Mouse (Mus musculus) hindbrain, embryonic 11.5 days (tissue): ENCODE results near the gene Wdr11. TPM values are rescaled to one million over a fixed set of nuclear protein-coding genes. Genes with fewer than 3 reads are reported as not detected.

ENCODE experiments used
- ATAC-seq: fragments of 200-750 bp; cut with Nextera tagmentation; 2 replicates; pipeline ENCODE4 v1.8.0; 2017; ENCODE audit warnings: mild to moderate bottlenecking, moderate TSS enrichment, moderate library complexity; ENCODE audit not compliant: low FRiP score
- DNase-seq: peaks from one replicate; pipeline ENCODE4 v3.0.0-alpha.2; 2015; ENCODE audit warnings: low spot score
- H3K27ac ChIP-seq: fragments of 300-500 bp; sonication (generic); 2 replicates; pipeline ENCODE4 v1.5.1; 2014; ENCODE audit warnings: mild to moderate bottlenecking, low read depth, low read length
- H3K27me3 ChIP-seq: fragments of 300-500 bp; sonication (generic); 2 replicates; pipeline ENCODE4 v1.6.1; 2014; ENCODE audit warnings: mild to moderate bottlenecking, low read length, moderate library complexity, mixed read lengths; ENCODE audit not compliant: control insufficient read depth, insufficient read depth
- H3K36me3 ChIP-seq: fragments of 300-500 bp; sonication (generic); 2 replicates; pipeline ENCODE4 v1.6.1; 2014; ENCODE audit warnings: mild to moderate bottlenecking, low read length, moderate library complexity, mixed read lengths; ENCODE audit not compliant: control insufficient read depth, insufficient read depth
- H3K4me1 ChIP-seq: fragments of 300-500 bp; sonication (generic); replicated peaks from 2 replicates; pipeline ENCODE4 v1.6.1; 2014; ENCODE audit warnings: low read length, mixed read lengths; ENCODE audit not compliant: control insufficient read depth, insufficient read depth
- H3K4me2 ChIP-seq: fragments of 300-500 bp; sonication (generic); replicated peaks from 2 replicates; pipeline ENCODE4 v1.6.1; 2014; ENCODE audit warnings: mild to moderate bottlenecking, low read depth, low read length
- H3K4me3 ChIP-seq: fragments of 300-500 bp; sonication (generic); 2 replicates; pipeline ENCODE4 v1.5.1; 2014; ENCODE audit warnings: low read depth, low read length
- H3K9ac ChIP-seq: fragments of 300-500 bp; sonication (generic); 2 replicates; pipeline ENCODE4 v1.6.1; 2014; ENCODE audit warnings: low read depth, low read length
- H3K9me3 ChIP-seq: fragments of 300-500 bp; sonication (generic); 2 replicates; pipeline ENCODE4 v1.6.1; 2016; ENCODE audit warnings: low read length; ENCODE audit not compliant: control insufficient read depth
- WGBS: fragments of 180-500 bp; shearing (Covaris S2); extraction: QIAGEN DNeasy Blood & Tissue Kit; methylation state at CpG from one replicate; pipeline ENCODE4 v1.1.7; 2014; 5-methylcytosine and 5-hydroxymethylcytosine counted together
- polyA plus RNA-seq: library from polyadenylated mRNA; unstranded; fragments of >200 nt; fragmentation: Nextera tagmentation; extraction: Ambion mirVana; gene quantifications from 2 replicates; pipeline ENCODE4 v1.2.1, GENCODE M21; 2014

Wdr11 gene
- polyA plus RNA-seq, 1 experiment from 2014 or later, result 35.6 TPM

DNA sequence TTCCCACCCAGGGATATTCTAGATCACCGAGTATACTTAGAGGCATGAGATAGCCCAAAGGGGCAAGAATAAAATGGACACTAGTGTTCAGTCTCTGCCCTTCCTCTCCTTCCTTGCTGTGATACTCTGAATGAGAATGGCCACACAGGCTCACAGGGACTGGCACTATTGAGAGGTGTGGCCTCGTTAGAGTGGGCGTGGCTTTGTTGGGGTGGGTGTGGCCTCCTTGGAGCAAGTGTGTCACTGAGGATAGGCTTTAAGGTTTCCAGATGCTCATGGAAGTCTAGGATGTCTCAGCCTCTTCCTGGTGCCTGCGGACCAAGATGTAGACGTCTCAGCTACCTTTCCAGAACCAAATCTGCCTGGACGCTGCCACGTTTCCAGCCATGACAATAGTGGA is 56.1 kb downstream of the Wdr11 start:
- WGBS, result 80% methylated on average over 7 of the region's 7 CpGs
- Histone ChIP-seq H3K9ac (no peak overlapping the region), H3K27me3 (no peaks in the 10 kb centered on the region), H3K4me3 (no peak overlapping the region), H3K36me3 (no peaks in the 10 kb centered on the region), H3K9me3 (no peaks in the 10 kb centered on the region), H3K4me2 (no peak overlapping the region), H3K27ac (no peak overlapping the region), H3K4me1 (no peaks in the 10 kb centered on the region)
- ATAC-seq, result no peak
- no peak for DNase-seq

DNA sequence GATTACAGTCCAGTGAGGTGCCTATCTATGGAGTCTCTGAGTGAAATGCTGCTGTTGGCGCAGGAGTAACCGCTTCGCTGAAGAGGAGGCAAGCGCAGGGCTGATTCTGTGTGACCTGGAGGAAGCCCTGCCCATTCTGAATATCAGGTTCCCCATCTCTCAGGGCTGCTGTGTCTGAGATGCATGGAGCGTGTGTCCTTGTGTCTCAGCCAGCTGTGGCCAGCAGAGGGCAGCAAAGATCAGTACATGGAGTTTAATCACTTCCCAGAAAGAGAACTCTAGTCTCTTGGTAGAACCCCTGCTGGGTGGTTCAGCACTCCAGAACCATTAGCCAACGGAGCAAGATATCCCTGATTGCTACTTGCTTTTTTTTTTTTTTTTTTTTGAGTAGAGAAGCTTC is 57.3 kb downstream of the Wdr11 start:
- no peak overlapping the region for H3K9ac ChIP-seq
- peak; percentile 33; the same call in 1 of the 2 replicates for ATAC-seq
- H3K36me3 ChIP-seq, result no peaks in the 10 kb centered on the region
- no peaks in the 10 kb centered on the region for H3K4me1 ChIP-seq
- no peak overlapping the region for H3K4me2 ChIP-seq
- no peak overlapping the region for H3K4me3 ChIP-seq
- DNase-seq, result peak; percentile 93
- no peak overlapping the region for H3K27ac ChIP-seq
- WGBS, result 8% methylated on average over 6 of the region's 6 CpGs
- H3K9me3 ChIP-seq, result no peaks in the 10 kb centered on the region
- H3K27me3 ChIP-seq, result no peaks in the 10 kb centered on the region

DNA sequence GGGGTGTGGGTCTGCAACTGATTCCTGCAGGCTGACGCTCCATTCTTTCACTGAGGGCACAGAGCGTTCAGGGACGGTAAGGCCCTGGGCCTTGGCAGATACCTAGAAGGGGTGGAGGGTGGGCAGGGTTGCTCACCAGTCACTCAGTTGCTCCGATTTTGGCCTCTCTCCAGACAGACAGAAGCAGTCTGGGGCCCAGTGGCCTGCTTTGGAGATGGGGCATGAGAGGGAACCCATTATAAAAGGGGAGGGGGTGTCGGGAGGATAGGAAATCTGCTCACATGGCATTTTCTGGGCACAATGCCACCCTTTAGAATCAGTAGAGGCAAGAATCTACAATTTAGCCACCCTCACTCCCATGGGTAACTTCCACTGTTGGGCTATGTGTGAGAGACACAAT is 59.1 kb downstream of the Wdr11 start:
- no peaks in the 10 kb centered on the region for H3K9me3 ChIP-seq
- 92% methylated on average over 5 of the region's 5 CpGs for WGBS
- no peaks in the 10 kb centered on the region for H3K36me3 ChIP-seq
- H3K4me3 ChIP-seq, result no peak overlapping the region
- no peak for DNase-seq
- H3K27ac ChIP-seq, result no peak overlapping the region
- no peak overlapping the region for H3K4me2 ChIP-seq
- ATAC-seq, result no peak
- no peaks in the 10 kb centered on the region for H3K27me3 ChIP-seq
- H3K9ac ChIP-seq, result no peak overlapping the region
- no peaks in the 10 kb centered on the region for H3K4me1 ChIP-seq

DNA sequence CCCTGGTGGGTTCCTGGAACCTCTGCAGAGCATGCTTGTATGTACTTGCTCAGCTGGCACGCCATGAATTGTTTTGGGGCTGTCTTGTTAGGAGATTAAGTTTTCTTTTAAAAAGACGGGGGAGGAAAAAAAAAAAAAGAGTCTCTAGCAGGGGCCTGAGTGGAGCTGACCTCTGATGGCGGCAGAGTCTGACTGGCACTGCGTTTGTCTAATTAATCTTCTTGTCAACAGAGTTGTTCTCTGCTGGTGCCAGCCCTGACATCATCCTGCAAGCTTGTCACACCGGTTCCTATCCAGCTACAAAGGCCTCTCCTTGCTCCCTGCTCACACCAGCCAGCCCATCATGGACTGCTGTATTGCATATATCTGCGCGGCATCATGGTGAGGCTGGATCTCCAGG is 60.1 kb downstream of the Wdr11 start:
- no peaks in the 10 kb centered on the region for H3K9me3 ChIP-seq
- no peaks in the 10 kb centered on the region for H3K36me3 ChIP-seq
- H3K4me2 ChIP-seq, result no peak overlapping the region
- H3K9ac ChIP-seq, result no peak overlapping the region
- DNase-seq (no peak), ATAC-seq (no peak)
- no peaks in the 10 kb centered on the region for H3K4me1 ChIP-seq
- H3K4me3 ChIP-seq, result no peak overlapping the region
- no peaks in the 10 kb centered on the region for H3K27me3 ChIP-seq
- H3K27ac ChIP-seq, result no peak overlapping the region
- 47% methylated on average over 7 of the region's 7 CpGs for WGBS

DNA sequence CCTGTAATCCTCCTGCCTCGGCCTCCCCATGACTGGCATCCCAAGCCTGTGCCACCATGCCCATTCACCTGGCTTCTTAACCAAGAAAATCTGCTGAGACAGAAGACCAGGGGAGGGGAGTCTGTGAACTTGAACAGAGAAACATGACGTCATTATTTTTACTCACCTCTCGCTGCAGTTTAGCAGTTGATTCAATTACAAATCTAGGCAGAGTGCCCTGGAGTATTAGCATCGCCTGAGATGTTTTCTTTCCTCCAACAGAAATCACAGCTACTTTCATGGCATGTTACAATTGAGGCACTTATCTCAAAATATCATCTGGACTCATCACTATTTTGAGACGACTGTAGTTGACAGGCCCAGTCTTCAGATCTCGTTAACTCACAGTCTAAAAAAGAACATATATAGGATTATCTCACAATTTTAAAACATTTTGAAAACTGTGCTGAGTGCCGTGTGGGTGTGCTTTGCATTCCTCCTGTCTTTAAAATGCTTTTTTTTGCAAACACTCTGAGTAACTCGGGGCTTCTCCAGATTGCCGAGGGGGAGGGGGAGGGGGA is 61.3 kb downstream of the Wdr11 start:
- no peaks in the 10 kb centered on the region for H3K27me3 ChIP-seq
- ATAC-seq, result no peak

DNA sequence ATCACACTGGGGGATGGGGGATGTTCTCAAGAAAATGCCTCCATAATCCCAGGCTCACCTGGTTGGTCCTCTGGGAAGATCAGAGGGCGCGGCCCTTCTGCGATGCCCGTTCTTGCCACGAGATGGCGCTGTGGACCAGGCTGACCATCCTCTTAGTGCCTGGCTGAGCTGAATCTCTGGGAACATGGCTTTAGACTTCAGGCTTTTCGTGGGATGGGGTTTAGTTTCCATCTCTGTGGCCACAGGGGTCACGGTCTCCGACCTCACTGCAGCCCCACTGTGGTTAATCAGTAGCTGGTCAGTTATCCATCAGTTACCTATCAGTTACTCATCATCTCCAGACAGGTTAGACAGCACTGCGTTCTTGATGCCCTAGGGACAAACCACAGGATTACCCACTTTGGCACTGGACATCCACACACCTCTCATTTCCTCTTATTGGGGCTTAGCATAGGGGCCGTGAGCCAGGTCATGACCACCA is 62.2 kb downstream of the Wdr11 start:
- DNase-seq (peak; percentile 91), ATAC-seq (peak; percentile 68)
- WGBS, result 10% methylated on average over 11 of the region's 11 CpGs
- H3K4me2 ChIP-seq, result no peak overlapping the region
- no peak overlapping the region for H3K4me3 ChIP-seq
- H3K27me3 ChIP-seq, result no peaks in the 10 kb centered on the region
- H3K9me3 ChIP-seq, result no peaks in the 10 kb centered on the region
- no peak overlapping the region for H3K9ac ChIP-seq
- H3K27ac ChIP-seq, result no peak overlapping the region
- H3K4me1 ChIP-seq, result no peaks in the 10 kb centered on the region
- H3K36me3 ChIP-seq, result no peaks in the 10 kb centered on the region

More for the DNA sequence above, 61.3 kb downstream of the Wdr11 start:
- H3K4me3 ChIP-seq, result no peak overlapping the region
- DNase-seq, result no peak
- no peaks in the 10 kb centered on the region for H3K9me3 ChIP-seq
- no peaks in the 10 kb centered on the region for H3K36me3 ChIP-seq
- no peak overlapping the region for H3K4me2 ChIP-seq
- no peak overlapping the region for H3K9ac ChIP-seq
- WGBS, result 59% methylated on average over 9 of the region's 9 CpGs
- no peak overlapping the region for H3K27ac ChIP-seq
- no peaks in the 10 kb centered on the region for H3K4me1 ChIP-seq

DNA sequence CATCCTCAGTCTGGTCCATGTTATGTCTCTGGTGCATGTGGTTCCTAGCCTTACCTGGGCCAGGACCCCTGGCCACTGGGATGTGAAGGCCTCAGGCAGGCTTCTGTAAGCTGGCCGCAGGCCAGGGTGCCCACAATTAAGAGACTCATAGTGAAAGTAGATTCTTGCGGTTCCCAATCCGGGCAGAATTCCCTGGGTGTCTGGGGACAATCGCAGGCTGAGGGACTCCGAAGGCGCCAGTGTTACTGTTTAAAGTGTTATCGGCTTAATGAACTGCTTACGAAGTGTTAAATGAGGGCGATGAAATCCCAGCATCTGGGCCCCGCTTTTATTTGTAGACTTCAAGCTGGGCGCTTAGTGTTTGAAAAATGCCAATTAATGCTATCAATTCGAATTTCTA is 63.3 kb downstream of the Wdr11 start:
- Histone ChIP-seq H3K36me3 (no peaks in the 10 kb centered on the region), H3K4me1 (no peaks in the 10 kb centered on the region), H3K9ac (no peak overlapping the region), H3K9me3 (no peaks in the 10 kb centered on the region), H3K4me2 (no peak overlapping the region), H3K4me3 (no peak overlapping the region), H3K27ac (no peak overlapping the region), H3K27me3 (no peaks in the 10 kb centered on the region)
- WGBS, result 55% methylated on average over 12 of the region's 12 CpGs
- DNase-seq (no peak), ATAC-seq (no peak)

DNA sequence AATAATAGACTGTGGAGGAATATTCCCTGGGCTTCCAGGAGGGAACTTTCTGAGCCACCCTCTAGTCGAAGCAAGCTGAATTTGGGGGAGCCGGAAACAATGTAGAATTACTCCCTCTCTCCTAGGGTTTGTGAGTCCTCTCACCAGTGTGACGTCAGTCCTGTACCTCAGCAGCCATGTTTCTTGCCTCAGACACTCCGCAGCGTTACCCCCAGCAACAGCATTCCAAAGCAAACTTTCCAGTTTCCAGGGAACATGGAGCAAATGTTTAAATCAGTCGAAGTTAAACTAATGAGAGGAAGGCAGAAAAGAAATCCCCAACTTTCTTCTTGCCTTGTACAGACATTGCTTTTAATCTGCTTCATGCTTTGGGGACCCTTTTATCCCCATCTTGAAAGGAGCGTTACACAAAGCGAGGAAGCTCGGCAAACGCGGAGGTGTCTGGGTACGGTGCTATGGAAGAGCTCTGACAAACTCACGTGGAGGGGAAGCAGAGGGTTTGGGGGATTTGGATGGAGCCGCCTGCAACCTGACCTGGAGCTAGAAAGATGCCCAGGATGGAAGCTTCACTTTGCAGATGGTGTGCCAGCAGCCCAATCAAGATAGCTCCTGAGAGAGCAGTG is 64.1 kb downstream of the Wdr11 start:
- H3K4me1 ChIP-seq, result no peaks in the 10 kb centered on the region
- 65% methylated on average over 14 of the region's 14 CpGs for WGBS

DNA sequence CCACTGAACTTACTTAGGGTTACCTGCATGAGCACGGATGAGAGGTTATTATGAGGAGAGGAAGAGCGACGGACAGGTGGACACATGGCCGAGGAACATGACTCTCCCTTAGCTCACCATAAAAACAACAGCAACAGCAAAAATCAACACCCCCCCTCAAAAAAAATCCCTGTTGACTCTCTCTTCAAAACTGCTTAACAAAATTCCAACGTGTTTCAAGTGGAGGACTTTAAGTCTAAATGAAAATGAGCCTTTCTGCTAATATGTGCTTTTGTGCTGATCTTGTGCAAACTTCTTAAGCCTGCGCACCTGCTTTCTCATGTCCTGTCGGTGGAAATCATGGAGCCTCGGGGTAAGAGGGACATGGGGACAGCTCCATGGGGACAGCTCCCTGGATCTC is 66.2 kb downstream of the Wdr11 start:
- no peaks in the 10 kb centered on the region for H3K27me3 ChIP-seq

More for the DNA sequence above, 64.1 kb downstream of the Wdr11 start:
- DNase-seq, result no peak
- no peaks in the 10 kb centered on the region for H3K36me3 ChIP-seq
- H3K27ac ChIP-seq, result no peak overlapping the region
- no peak overlapping the region for H3K9ac ChIP-seq
- no peak for ATAC-seq
- no peak overlapping the region for H3K4me3 ChIP-seq
- H3K9me3 ChIP-seq, result no peaks in the 10 kb centered on the region
- H3K4me2 ChIP-seq, result no peak overlapping the region
- H3K27me3 ChIP-seq, result no peaks in the 10 kb centered on the region

More for the DNA sequence above, 66.2 kb downstream of the Wdr11 start:
- H3K9ac ChIP-seq, result no peak overlapping the region
- no peaks in the 10 kb centered on the region for H3K36me3 ChIP-seq
- H3K27ac ChIP-seq, result no peak overlapping the region
- 86% methylated on average over 8 of the region's 8 CpGs for WGBS
- no peak overlapping the region for H3K4me2 ChIP-seq
- DNase-seq (no peak), ATAC-seq (no peak)
- no peak overlapping the region for H3K4me3 ChIP-seq
- no peaks in the 10 kb centered on the region for H3K9me3 ChIP-seq
- H3K4me1 ChIP-seq, result 0 out of 2 replicates have a peak, but pooled peaks cover 2% of the 10 kb centered on the region
